10 mouse cellular contexts compared by ENCODE assay signal in the genomic region with DNA sequence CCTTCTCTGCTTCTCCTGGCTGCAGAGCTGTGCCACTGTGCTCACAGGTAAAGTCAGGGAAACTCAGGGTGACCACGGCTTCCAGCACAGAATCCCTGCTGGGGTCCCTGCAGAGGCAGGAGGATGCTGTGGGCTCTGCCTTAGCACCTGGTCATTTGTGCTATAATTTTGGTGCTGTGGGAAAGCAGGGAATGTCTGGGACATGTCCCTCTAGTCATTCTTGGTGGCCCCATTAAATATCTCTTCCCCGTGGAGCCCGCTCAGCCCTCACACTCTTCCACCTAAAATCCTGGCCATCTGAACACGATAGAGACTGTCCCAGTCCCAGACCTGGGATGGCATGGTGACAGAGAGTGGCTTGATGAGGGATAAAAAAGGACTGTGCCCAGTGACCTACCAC. TPM values are rescaled to one million over a fixed set of nuclear protein-coding genes. Genes with fewer than 3 reads are reported as not detected.
A peak's percentile ranks its signal among the peaks of the same experiment; 100 is the strongest.
DNase-seq lines count a peak whose midpoint lies in the region; ATAC-seq and TF ChIP-seq lines count a peak whose summit lies in the region.
"Had no signal": no experiment of that assay in that cellular context is flagged by ENCODE, and none has a peak within 500 bp of the region (broad histone marks: within the 10 kb centered on the region; RNA-seq: fewer than 3 reads in every experiment).

No protein-coding gene starts in this region.

- no peaks in the 10 kb centered on the region for H3K27me3 ChIP-seq in intestine, embryonic 16.5 days (replicated peaks; ENCODE audit: control insufficient read depth, insufficient read depth, low read length)
- no peaks in the 10 kb centered on the region for H3K27me3 ChIP-seq in intestine, embryonic 15.5 days (replicated peaks)
- H3K27me3 ChIP-seq in C2C12 (ENCODE audit: control insufficient read depth, insufficient read depth, insufficient read length) = no peaks in the 10 kb centered on the region
- H3K27me3 ChIP-seq in limb, embryonic 10.5 days (ENCODE audit: low read depth, poor library complexity, severe bottlenecking) = no peaks in the 10 kb centered on the region
- H3K27me3 ChIP-seq: forebrain, embryonic 15.5 days; liver, embryonic 15.5 days had no signal

- intact Hi-C loops in left cerebral cortex, postnatal 14 days (cut with DNase I) = no loop called here

- DNase-seq in gastrocnemius, postnatal 10 days = peak; percentile 2
- DNase-seq in gastrocnemius, adult 18-20 months (ENCODE audit: low spot score) = no peak
- no peak for DNase-seq in limb, embryonic 10.5 days (ENCODE audit: low spot score)
- DNase-seq in left cerebral cortex, postnatal 14 days (ENCODE audit: low spot score in 2 of 2) = no peak

- H3K36me3 ChIP-seq in intestine, embryonic 16.5 days (ENCODE audit: control insufficient read depth, insufficient read depth, low read length) = no peaks in the 10 kb centered on the region
- H3K36me3 ChIP-seq in intestine, embryonic 15.5 days = no peaks in the 10 kb centered on the region
- no peaks in the 10 kb centered on the region for H3K36me3 ChIP-seq in C2C12 (ENCODE audit: control insufficient read depth, insufficient read depth)
- no peaks in the 10 kb centered on the region for H3K36me3 ChIP-seq in limb, embryonic 10.5 days
- H3K36me3 ChIP-seq: forebrain, embryonic 15.5 days; liver, embryonic 15.5 days had no signal

- 0 out of 2 replicates have a peak overlapping the region, but pooled peaks have one; percentile 48 for H3K9ac ChIP-seq in intestine, embryonic 16.5 days (ENCODE audit: low read depth, low read length)
- H3K9ac ChIP-seq in intestine, embryonic 15.5 days = no peak overlapping the region
- H3K9ac ChIP-seq: forebrain, embryonic 15.5 days; liver, embryonic 15.5 days had no signal

- peaks cover 13% of the 10 kb centered on the region for H3K79me2 ChIP-seq in C2C12 (ENCODE audit: control insufficient read depth, insufficient read depth)

- WGBS in intestine, embryonic 16.5 days = 89% methylated on average over 4 of the region's 4 CpGs
- 87% methylated on average over 4 of the region's 4 CpGs for WGBS in intestine, embryonic 15.5 days
- 83% methylated on average over 4 of the region's 4 CpGs for WGBS in limb, embryonic 10.5 days

- H3ac ChIP-seq in C2C12 (ENCODE audit: control insufficient read depth, insufficient read length, low read depth) = peak overlapping the region; percentile 51

- no peak for TF ChIP-seq CTCF in C2C12 (IDR thresholded peaks at IDR 0.05; ENCODE audit: control insufficient read depth, insufficient read depth, insufficient read length)

- no peak for ATAC-seq in intestine, embryonic 16.5 days
- ATAC-seq in intestine, embryonic 15.5 days = no peak
- ATAC-seq in activated CD4-positive, CD25-positive, alpha-beta regulatory T cell, adult 4 months = no peak

- no peaks in the 10 kb centered on the region for H3K9me3 ChIP-seq in intestine, embryonic 16.5 days (ENCODE audit: control insufficient read depth, low read length)
- no peaks in the 10 kb centered on the region for H3K9me3 ChIP-seq in intestine, embryonic 15.5 days
- no peaks in the 10 kb centered on the region for H3K9me3 ChIP-seq in limb, embryonic 10.5 days (replicated peaks)
- H3K9me3 ChIP-seq: forebrain, embryonic 15.5 days; liver, embryonic 15.5 days had no signal

- no peak overlapping the region for H3K4me3 ChIP-seq in intestine, embryonic 16.5 days (ENCODE audit: low read length)
- H3K4me3 ChIP-seq in intestine, embryonic 15.5 days (replicated peaks) = no peak overlapping the region
- H3K4me3 ChIP-seq in C2C12 (ENCODE audit: insufficient read depth, poor library complexity, severe bottlenecking) = no peak overlapping the region
- H3K4me3 ChIP-seq in limb, embryonic 10.5 days = no peak overlapping the region
- H3K4me3 ChIP-seq: forebrain, embryonic 15.5 days; liver, embryonic 15.5 days had no signal

- peaks cover 33% of the 10 kb centered on the region for H3K4me1 ChIP-seq in intestine, embryonic 16.5 days (ENCODE audit: control insufficient read depth, insufficient read depth, low read length)
- peaks cover 41% of the 10 kb centered on the region for H3K4me1 ChIP-seq in intestine, embryonic 15.5 days (replicated peaks)
- H3K4me1 ChIP-seq in limb, embryonic 10.5 days = peaks cover 69% of the 10 kb centered on the region

- no peak overlapping the region for H3K4me2 ChIP-seq in intestine, embryonic 16.5 days (ENCODE audit: low read depth, low read length)
- no peak overlapping the region for H3K4me2 ChIP-seq in intestine, embryonic 15.5 days (replicated peaks)
- H3K4me2 ChIP-seq: forebrain, embryonic 15.5 days; liver, embryonic 15.5 days had no signal

- H3K79me3 ChIP-seq in C2C12 (ENCODE audit: low read depth) = no peaks in the 10 kb centered on the region

- no peak overlapping the region for H3K27ac ChIP-seq in intestine, embryonic 16.5 days (ENCODE audit: low read length)
- no peak overlapping the region for H3K27ac ChIP-seq in intestine, embryonic 15.5 days
- peak overlapping the region; percentile 90 for H3K27ac ChIP-seq in limb, embryonic 10.5 days
- H3K27ac ChIP-seq: forebrain, embryonic 15.5 days; liver, embryonic 15.5 days had no signal

TF ChIP-seq in C2C12, 6 proteins besides CTCF, POLR2A, EP300 and RAD21:
- TF ChIP-seq CEBPB (IDR thresholded peaks at IDR 0.05; ENCODE audit: low read depth) (no peak), USF1 (IDR thresholded peaks at IDR 0.05; ENCODE audit: low read depth) (no peak), MYOD1 (IDR thresholded peaks at IDR 0.05; ENCODE audit: control insufficient read depth, insufficient read length, low read depth) (no peak), MAX (IDR thresholded peaks at IDR 0.05) (no peak), MYOG (IDR thresholded peaks at IDR 0.05; ENCODE audit: control insufficient read depth, extremely low read depth, insufficient read length) (no peak), FOSL1 (IDR thresholded peaks at IDR 0.05; ENCODE audit: insufficient read depth, low read length, poor library complexity, severe bottlenecking) (no peak)

RNA-seq across cellular contexts. Expression of gene Timp2, which starts 8.5 kb away (rescaled TPM):
- total RNA-seq in gastrocnemius, postnatal 10 days (2021) = 100 to 1,000 TPM; 151 to 185 TPM
- total RNA-seq in gastrocnemius, adult 18-20 months (2021) = 10 to 100 TPM; 65.4 to 89.1 TPM
- polyA plus RNA-seq in intestine, embryonic 16.5 days (2015; fragmentation: Nextera tagmentation; extraction: Ambion mirVana) = 30.9 and 45.1 TPM in 2 replicates
- polyA plus RNA-seq in intestine, embryonic 15.5 days (2015; fragmentation: Nextera tagmentation; extraction: Ambion mirVana) = 58.8 and 60.2 TPM in 2 replicates
- 372 TPM for polyA plus RNA-seq in C2C12 (2012; fragmentation: generic; extraction: Trizol)
- polyA plus RNA-seq in limb, embryonic 10.5 days (2016; fragmentation: Nextera tagmentation; extraction: Ambion mirVana) = 35.4 and 49.6 TPM in 2 replicates
- total RNA-seq in left cerebral cortex, postnatal 14 days (2021) = 100 to 1,000 TPM; 287 to 330 TPM
- polyA plus RNA-seq in activated CD4-positive, CD25-positive, alpha-beta regulatory T cell, adult 4 months (2017; shearing (Covaris generic)) = 10 to 100 TPM; 10.2 to 11.2 TPM

RNA-seq across cellular contexts. Expression of gene Cep295nl, which starts 21.7 kb away (rescaled TPM):
- 1 to 10 TPM; 1.2 to 2.7 TPM for total RNA-seq in gastrocnemius, postnatal 10 days (2021)
- under 1 TPM; 0.52 to 0.73 TPM for total RNA-seq in gastrocnemius, adult 18-20 months (2021)
- polyA plus RNA-seq in intestine, embryonic 16.5 days (2015; fragmentation: Nextera tagmentation; extraction: Ambion mirVana) = 0.20 and 0.24 TPM in 2 replicates
- polyA plus RNA-seq in intestine, embryonic 15.5 days (2015; fragmentation: Nextera tagmentation; extraction: Ambion mirVana) = 0.23 and 0.24 TPM in 2 replicates
- polyA plus RNA-seq in C2C12 (2012; fragmentation: generic; extraction: Trizol) = 1.4 TPM
- polyA plus RNA-seq in limb, embryonic 10.5 days (2016; fragmentation: Nextera tagmentation; extraction: Ambion mirVana) = 0.61 and 1.1 TPM in 2 replicates
- 1 to 10 TPM; 1.2 to 1.3 TPM for total RNA-seq in left cerebral cortex, postnatal 14 days (2021)
- under 1 TPM; 0.24 to 0.45 TPM for polyA plus RNA-seq in activated CD4-positive, CD25-positive, alpha-beta regulatory T cell, adult 4 months (2017; shearing (Covaris generic))
- polyA plus RNA-seq: forebrain, embryonic 15.5 days; liver, embryonic 15.5 days had no signal

RNA-seq across cellular contexts. Expression of gene Lgals3bp, which starts 37.9 kb away (rescaled TPM):
- 10 to 100 TPM; 10.7 to 18.2 TPM for total RNA-seq in gastrocnemius, postnatal 10 days (2021)
- 10 to 100 TPM; 15.8 to 17.1 TPM for total RNA-seq in gastrocnemius, adult 18-20 months (2021)
- polyA plus RNA-seq in intestine, embryonic 16.5 days (2015; fragmentation: Nextera tagmentation; extraction: Ambion mirVana) = 226 and 234 TPM in 2 replicates
- 153 and 171 TPM in 2 replicates for polyA plus RNA-seq in intestine, embryonic 15.5 days (2015; fragmentation: Nextera tagmentation; extraction: Ambion mirVana)
- 6.6 TPM for polyA plus RNA-seq in C2C12 (2012; fragmentation: generic; extraction: Trizol)
- polyA plus RNA-seq in limb, embryonic 10.5 days (2016; fragmentation: Nextera tagmentation; extraction: Ambion mirVana) = 2.7 and 3.4 TPM in 2 replicates
- 10 to 100 TPM; 12.3 to 14.1 TPM for total RNA-seq in left cerebral cortex, postnatal 14 days (2021)
- polyA plus RNA-seq in activated CD4-positive, CD25-positive, alpha-beta regulatory T cell, adult 4 months (2017; shearing (Covaris generic)) = 100 to 1,000 TPM in 1 of 2 experiments, 10 to 100 TPM in 1; 98.4 to 147 TPM

RNA-seq across cellular contexts. Expression of gene Cant1, which starts 54.9 kb away (rescaled TPM):
- total RNA-seq in gastrocnemius, postnatal 10 days (2021) = 10 to 100 TPM; 13.1 to 14.9 TPM
- 10 to 100 TPM; 10.7 to 11.9 TPM for total RNA-seq in gastrocnemius, adult 18-20 months (2021)
- polyA plus RNA-seq in intestine, embryonic 16.5 days (2015; fragmentation: Nextera tagmentation; extraction: Ambion mirVana) = 38.7 and 44.1 TPM in 2 replicates
- 39.7 and 44.3 TPM in 2 replicates for polyA plus RNA-seq in intestine, embryonic 15.5 days (2015; fragmentation: Nextera tagmentation; extraction: Ambion mirVana)
- polyA plus RNA-seq in C2C12 (2012; fragmentation: generic; extraction: Trizol) = 29.7 TPM
- polyA plus RNA-seq in limb, embryonic 10.5 days (2016; fragmentation: Nextera tagmentation; extraction: Ambion mirVana) = 24.1 and 25.9 TPM in 2 replicates
- 10 to 100 TPM; 38.2 to 40.0 TPM for total RNA-seq in left cerebral cortex, postnatal 14 days (2021)
- polyA plus RNA-seq in activated CD4-positive, CD25-positive, alpha-beta regulatory T cell, adult 4 months (2017; shearing (Covaris generic)) = 10 to 100 TPM; 21.3 to 23.3 TPM

Comparison
In these comparisons a context has a peak if more than half of its experiments do, and no peak if none do; other contexts are left out.
1. RNA of gene Lgals3bp, which starts 37.9 kb away (polyA plus RNA-seq): 226 to 234 TPM in intestine, embryonic 16.5 days, 153 to 171 TPM in intestine, embryonic 15.5 days and 98.4 to 147 TPM in activated CD4-positive, CD25-positive, alpha-beta regulatory T cell, adult 4 months; 6.6 TPM in C2C12 (single experiment) and 2.7 to 3.4 TPM in limb, embryonic 10.5 days; every median in the first group is over 10 times any median in the second.